Mouse (Mus musculus) forelimb bud, embryonic 11.5 days (tissue): Measurements from ENCODE around the gene Larp6.

Experiments used
- DNase-seq: peaks from one replicate; pipeline ENCODE4 v3.0.0-alpha.2; 2012; ENCODE audit warnings: low read depth, low spot score

The Larp6 gene

GRCm38 (mm10) chr9:60715271-60715670 lies 2.5 kb downstream of the Larp6 start:
- no peak for DNase-seq

GRCm38 (mm10) chr9:60715828-60716227 lies 3.0 kb downstream of the Larp6 start:
- no peak for DNase-seq

- DNase-seq = peak; percentile 41
These were observed 5.5 kb downstream of the Larp6 start for GRCm38 (mm10) chr9:60718284-60718683.

- DNase-seq = no peak
These were observed 6.9 kb downstream of the Larp6 start for GRCm38 (mm10) chr9:60719687-60720086.

- DNase-seq = no peak
These were observed 12.2 kb downstream of the Larp6 start for GRCm38 (mm10) chr9:60724968-60725367.

GRCm38 (mm10) chr9:60734321-60734720 lies 21.5 kb downstream of the Larp6 start:
- no peak for DNase-seq

GRCm38 (mm10) chr9:60739126-60739525 lies 26.3 kb downstream of the Larp6 start:
- no peak for DNase-seq

- DNase-seq = no peak
These were observed 28.6 kb downstream of the Larp6 start for GRCm38 (mm10) chr9:60741436-60741835.

- DNase-seq = no peak
These were observed 29.7 kb downstream of the Larp6 start for GRCm38 (mm10) chr9:60742516-60742915.

GRCm38 (mm10) chr9:60743180-60743900 lies 30.6 kb downstream of the Larp6 start:
- no peak for DNase-seq

GRCm38 (mm10) chr9:60744171-60744969 lies 31.6 kb downstream of the Larp6 start:
- peak; percentile 40 for DNase-seq

GRCm38 (mm10) chr9:60744971-60745370 lies 32.2 kb downstream of the Larp6 start:
- no peak for DNase-seq

- no peak for DNase-seq
These were observed 33.8 kb downstream of the Larp6 start for GRCm38 (mm10) chr9:60746561-60746960.

GRCm38 (mm10) chr9:60747672-60748071 lies 34.9 kb downstream of the Larp6 start:
- no peak for DNase-seq

GRCm38 (mm10) chr9:60748191-60748590 lies 35.4 kb downstream of the Larp6 start:
- no peak for DNase-seq

- no peak for DNase-seq
These were observed 36.3 kb downstream of the Larp6 start for GRCm38 (mm10) chr9:60749105-60749504.

- no peak for DNase-seq
These were observed 38.3 kb downstream of the Larp6 start for GRCm38 (mm10) chr9:60751098-60751497.

GRCm38 (mm10) chr9:60751971-60752370 lies 39.2 kb downstream of the Larp6 start:
- no peak for DNase-seq

- DNase-seq = no peak
These were observed 39.8 kb downstream of the Larp6 start for GRCm38 (mm10) chr9:60752636-60753035.

- DNase-seq = peak; percentile 65
These were observed 43.5 kb downstream of the Larp6 start for GRCm38 (mm10) chr9:60756258-60756657.

- no peak for DNase-seq
These were observed 44.3 kb downstream of the Larp6 start for GRCm38 (mm10) chr9:60756866-60757740.

- no peak for DNase-seq
These were observed 45.0 kb downstream of the Larp6 start for GRCm38 (mm10) chr9:60757817-60758216.
